Mouse (Mus musculus) T-helper 1 cell (primary cell): ENCODE data around the gene Zc3h14.

ENCODE experiments used
- in situ Hi-C: fragments of 300-600 bp; cut with MboI, MseI; formaldehyde crosslinking; loops from one replicate; pipeline ENCODE4 v1.15.1; 2025; ENCODE audit warnings: high pct_unique_total_duplicates

Zc3h14 gene

GRCm38 (mm10) chr12:98746746-98747379 is at the start of gene Zc3h14:
Gene Zc3h14, plus strand, starts transcription at chr12:98746964.
- in situ Hi-C loops, result loop anchor here (25.0 kb wide), 1 partner anchor 460 kb away; no protein-coding TSS in a partner anchor

DNA sequence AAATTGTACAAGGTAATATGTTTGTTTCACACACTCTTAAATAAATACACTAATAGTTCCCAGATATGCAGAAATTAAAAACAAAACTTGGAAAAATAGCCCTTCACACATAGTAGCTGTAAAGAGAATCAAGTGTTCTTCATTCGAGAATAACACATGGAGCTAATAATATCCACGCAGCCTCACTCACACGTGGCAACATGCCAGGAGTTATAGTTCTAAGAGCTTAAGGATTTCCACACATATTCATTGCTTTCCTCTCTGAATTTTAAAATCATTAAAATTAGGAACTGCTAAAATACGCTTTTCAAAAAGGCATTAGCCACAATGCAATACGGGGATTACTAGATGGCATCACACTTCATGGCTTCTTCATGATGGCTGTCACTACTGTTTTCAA is 49.6 kb upstream of the Zc3h14 start:
- in situ Hi-C loops, result no loop called here

DNA sequence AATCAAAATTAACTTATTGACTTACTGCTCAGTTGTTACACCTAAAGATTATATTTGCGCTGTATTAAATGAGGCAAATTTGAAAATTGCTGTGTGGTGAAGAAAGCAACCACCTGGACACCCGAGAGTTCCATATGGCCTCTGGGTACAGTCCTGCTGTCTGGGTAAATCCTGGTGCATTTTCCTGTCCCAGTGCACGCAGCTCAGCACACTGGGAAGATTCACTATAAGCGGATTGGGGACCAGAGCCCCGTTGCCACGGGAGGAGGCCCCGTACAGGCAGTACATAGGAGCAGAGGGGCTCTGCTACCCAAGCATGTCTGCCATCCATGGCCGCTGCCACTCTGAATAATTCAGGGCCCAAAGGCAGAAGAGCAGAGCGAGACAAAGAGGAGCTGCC is 45.2 kb upstream of the Zc3h14 start:
- in situ Hi-C loops, result no loop called here

GRCm38 (mm10) chr12:98703554-98703953 is 43.2 kb upstream of the Zc3h14 start:
- in situ Hi-C loops, result no loop called here

DNA sequence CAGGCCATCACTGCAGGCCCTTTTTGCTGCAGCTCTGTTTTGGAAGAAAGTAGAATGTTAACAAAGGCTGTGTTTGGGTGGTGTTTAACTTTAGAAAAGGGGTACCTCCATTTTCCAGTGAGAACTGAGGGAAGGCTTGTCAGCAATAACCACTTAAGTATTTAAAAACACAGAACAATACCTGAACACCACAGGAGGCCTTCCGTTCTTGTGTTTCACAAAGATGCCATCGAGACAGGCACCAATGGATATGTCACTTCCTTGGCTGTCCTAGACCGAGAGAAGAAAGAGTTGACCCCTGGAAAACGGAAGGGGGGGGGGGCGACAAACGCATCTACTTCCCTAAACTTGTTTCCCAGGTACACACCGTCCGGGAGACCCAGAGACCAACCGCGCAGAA is 42.8 kb upstream of the Zc3h14 start:
- in situ Hi-C loops, result no loop called here

DNA sequence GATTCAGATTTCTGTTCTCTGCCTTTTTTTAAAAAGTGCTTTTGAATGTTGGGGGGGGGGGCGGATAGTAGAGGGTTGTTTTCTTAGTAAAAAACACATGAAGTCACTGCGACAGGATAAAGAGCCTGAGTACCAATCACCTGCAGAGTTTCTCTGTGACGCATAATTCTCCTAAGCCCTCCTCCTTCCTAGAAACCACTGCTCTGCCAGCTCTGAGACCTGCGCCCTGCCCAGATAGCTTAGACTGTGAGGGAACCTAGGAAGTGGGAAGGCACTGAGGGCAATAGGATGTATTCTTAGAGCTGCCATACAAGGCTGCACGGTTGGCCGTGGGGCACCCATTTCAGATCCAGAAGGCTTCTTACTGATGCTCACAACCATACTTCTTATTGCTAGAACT is 33.9 kb upstream of the Zc3h14 start:
- in situ Hi-C loops, result no loop called here

GRCm38 (mm10) chr12:98713621-98714103 is 33.1 kb upstream of the Zc3h14 start:
- in situ Hi-C loops, result no loop called here

GRCm38 (mm10) chr12:98714757-98715156 is 32.0 kb upstream of the Zc3h14 start:
- in situ Hi-C loops, result no loop called here

DNA sequence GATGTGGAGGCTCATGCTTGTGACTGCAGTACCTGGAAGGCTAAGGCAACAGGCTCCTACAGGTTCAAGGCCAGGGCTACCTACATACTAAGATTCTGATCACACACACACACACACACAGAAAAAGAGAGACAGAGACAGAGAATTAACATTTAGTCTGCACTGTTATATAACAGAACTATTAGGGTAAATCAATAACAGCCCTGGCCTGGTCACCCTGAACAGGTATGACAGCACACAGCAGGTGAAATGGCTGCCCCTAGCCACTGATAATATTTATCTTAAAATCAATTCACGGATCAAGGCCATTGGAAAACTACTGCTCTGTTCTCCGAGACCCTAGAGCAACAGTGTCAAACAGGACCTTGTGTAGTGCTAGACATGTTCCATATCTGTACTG is 30.6 kb upstream of the Zc3h14 start:
- in situ Hi-C loops, result no loop called here

GRCm38 (mm10) chr12:98720628-98721027 is 26.1 kb upstream of the Zc3h14 start:
- in situ Hi-C loops, result loop anchor here (10.0 kb wide), 1 partner anchor 106 kb away; no protein-coding TSS in a partner anchor

DNA sequence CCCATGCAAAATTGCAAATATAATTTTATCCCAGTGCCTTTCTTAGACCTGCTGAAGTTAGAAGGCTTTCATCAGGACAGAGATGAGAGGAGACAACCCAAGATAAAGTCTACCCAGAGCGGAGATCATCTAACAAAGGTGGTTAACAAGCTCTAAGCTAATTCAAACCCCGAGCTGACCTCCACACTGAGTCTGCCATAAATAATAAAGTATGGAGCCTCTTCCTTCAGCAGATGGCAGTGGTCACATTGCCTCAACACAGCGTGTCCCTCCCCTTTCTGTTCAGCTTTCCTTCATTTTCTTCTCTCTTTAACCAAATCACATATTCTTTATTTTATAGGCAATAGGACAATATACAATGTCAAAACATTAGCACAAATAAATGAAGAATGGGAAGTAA is 25.7 kb upstream of the Zc3h14 start:
- in situ Hi-C loops, result loop anchor here (10.0 kb wide), 1 partner anchor 106 kb away; no protein-coding TSS in a partner anchor

DNA sequence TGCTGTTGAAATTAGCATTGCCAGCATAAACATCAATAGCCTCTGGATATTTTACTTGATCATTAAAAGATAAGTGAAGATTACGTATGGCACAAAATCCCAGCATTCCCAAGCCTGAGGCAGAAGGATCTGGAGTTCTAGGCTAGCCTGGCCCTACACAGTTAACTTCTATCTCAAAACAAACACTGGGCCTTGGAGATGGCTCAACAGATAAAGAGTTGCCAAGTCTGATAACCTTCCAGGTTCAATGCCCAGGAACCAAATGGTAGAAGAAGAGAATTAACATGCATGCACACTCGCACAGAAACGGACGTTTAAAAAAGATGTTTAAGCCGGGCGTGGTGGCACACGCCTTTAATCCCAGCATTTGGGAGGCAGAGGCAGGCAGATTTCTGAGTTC is 22.5 kb upstream of the Zc3h14 start:
- in situ Hi-C loops, result loop anchor here (10.0 kb wide), 1 partner anchor 109 kb away; no protein-coding TSS in a partner anchor

DNA sequence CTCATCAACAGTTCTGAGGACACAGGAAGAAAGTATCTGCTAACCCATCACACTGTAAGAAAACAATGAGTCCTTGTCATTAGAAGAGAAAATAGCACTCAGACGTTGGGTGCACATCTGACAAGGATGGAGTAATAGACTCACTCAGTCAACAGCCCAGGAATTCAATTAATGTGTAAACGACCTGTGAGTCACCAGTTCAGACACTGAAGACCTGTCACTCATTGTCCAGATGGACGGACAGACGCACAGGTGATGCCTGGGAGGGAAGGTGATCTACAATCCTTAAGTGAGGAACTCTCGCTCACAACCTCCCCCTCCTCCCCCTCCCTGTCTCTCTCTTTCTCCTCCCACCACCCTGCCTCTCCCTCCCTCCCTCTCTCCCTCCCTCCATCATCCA is 21.8 kb upstream of the Zc3h14 start:
- in situ Hi-C loops, result loop anchor here (10.0 to 25.0 kb wide), 2 partner anchors 110 to 438 kb away; no protein-coding TSS in a partner anchor

DNA sequence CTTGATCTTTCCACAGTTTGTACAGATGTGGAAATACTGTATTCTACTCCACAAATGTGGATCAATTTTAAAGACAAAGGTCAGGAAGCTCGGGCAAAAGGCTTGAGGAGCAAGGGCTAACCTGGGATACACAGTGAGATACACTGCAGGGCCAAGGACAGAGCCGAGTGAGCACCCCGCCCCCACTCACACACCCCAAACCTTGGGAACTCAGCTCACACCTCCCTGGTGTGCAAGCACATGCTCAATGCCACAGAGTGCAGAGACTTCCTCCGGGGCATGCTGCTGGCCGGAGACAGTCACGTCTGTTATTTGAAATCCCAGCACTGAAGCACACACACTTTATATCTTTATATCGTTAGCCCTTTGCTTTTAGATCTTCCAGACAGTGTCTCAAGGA is 20.7 kb upstream of the Zc3h14 start:
- in situ Hi-C loops, result loop anchor here (10.0 to 25.0 kb wide), 2 partner anchors 111 to 439 kb away; no protein-coding TSS in a partner anchor

DNA sequence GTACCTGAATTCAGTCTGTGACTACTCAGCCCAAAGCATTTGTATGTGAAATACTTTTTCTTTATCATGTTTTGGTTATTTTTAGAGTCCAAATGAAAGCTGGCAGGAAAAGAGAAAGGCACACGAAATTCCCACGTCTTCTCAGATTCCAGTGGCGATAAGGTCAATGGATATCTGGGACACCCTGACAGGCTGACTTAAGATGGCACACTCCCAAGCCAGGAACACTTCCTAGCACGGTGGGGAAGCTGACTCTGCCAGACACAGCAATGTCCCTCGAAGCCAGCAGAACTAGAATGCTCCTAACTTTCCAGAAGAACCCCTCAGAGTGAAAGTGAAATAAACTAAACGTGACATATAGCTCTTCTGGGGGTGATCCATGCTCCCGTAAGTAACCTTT is 19.6 kb upstream of the Zc3h14 start:
- in situ Hi-C loops, result loop anchor here (10.0 to 25.0 kb wide), 2 partner anchors 112 to 440 kb away; no protein-coding TSS in a partner anchor

DNA sequence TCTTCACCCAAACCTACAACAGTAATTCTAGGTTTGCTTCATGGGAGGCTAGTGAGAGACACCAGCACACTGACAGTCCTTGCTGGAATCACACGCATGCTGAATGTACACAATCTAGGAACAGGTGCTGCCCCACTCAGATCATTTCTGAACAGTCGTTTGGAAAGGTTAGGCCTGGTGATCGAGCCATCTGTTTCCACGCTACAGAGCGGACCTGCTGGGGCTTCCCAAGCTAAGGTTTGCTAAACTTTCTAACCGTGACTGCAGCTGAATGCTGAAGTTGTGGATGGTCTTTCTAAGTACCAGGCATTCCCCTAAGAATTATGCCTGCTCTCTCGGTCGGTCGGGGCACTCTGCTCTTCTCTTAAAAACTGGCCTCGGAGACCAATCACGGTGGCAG is 16.1 kb upstream of the Zc3h14 start:
- in situ Hi-C loops, result loop anchor here (10.0 to 25.0 kb wide), 2 partner anchors 56 to 443 kb away; no protein-coding TSS in a partner anchor

GRCm38 (mm10) chr12:98733165-98733564 is 13.6 kb upstream of the Zc3h14 start:
- in situ Hi-C loops, result loop anchor here (10.0 to 25.0 kb wide), 2 partner anchors 58 to 446 kb away; no protein-coding TSS in a partner anchor

GRCm38 (mm10) chr12:98733776-98734175 is 13.0 kb upstream of the Zc3h14 start:
- in situ Hi-C loops, result loop anchor here (10.0 to 25.0 kb wide), 2 partner anchors 59 to 446 kb away; no protein-coding TSS in a partner anchor

DNA sequence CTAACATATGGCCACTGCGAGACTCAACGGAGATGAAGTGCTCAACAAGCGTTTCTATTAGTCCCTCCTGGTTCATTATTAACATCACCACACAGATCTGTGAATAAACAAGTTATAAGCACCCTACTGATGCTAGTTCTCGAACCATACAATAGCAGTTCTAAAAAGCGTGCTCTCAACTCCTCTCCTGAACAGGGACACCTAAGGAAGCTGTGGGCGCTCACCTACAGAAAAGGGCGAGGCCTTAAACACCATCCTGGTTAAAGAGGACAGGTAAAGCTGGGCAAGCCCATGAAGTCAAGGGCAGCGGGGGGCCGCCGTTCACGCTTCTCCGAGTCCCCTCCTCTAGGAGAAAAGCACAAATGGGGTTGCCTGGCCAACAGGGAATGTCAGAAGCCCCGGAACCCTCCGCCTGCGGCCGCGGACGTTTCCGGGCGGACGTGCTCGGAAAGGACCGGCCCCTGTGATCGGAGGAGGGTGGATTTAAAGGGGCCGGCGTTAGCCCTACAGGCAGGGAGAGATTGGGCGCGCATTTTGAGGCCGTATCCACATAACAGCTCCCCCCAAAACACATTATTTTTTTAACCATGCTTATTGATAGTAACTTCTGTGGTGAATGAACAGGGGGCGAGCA is 12.4 kb upstream of the Zc3h14 start:
- in situ Hi-C loops, result loop anchor here (10.0 to 25.0 kb wide), 2 partner anchors 60 to 447 kb away; no protein-coding TSS in a partner anchor

- in situ Hi-C loops, result loop anchor here (10.0 to 25.0 kb wide), 2 partner anchors 60 to 448 kb away; no protein-coding TSS in a partner anchor
Observed at GRCm38 (mm10) chr12:98734880-98735801, 11.6 kb upstream of the Zc3h14 start.
